Mouse (Mus musculus): Measurements from ENCODE around the gene Il18bp.

- TF ChIP-seq POLR2A (IDR thresholded peaks at IDR 0.05; ENCODE audit: low read depth, low read length) (no peak; the same call in 1 of the 2 replicates), CTCF (IDR thresholded peaks at IDR 0.05; ENCODE audit: extremely low read depth, insufficient read length, insufficient replicate concordance, low read depth, low read length) (no peak)
Observed at GRCm38 (mm10) chr7:101982735-101983134, 35.8 kb downstream of the Il18bp start.
